Mouse (Mus musculus) kidney, adult 2 months (tissue): ENCODE results near the gene Slc16a9. TPM values are rescaled to one million over a fixed set of nuclear protein-coding genes. Genes with fewer than 3 reads are reported as not detected.

Experiments used
- DNase-seq: peaks from one replicate; pipeline ENCODE4 v3.0.0; 2021
- H3K27ac ChIP-seq: fragments of 200-500 bp; 2 replicates; pipeline ENCODE4 v1.5.1; 2012; ENCODE audit warnings: low read depth, low read length, control low read depth, inconsistent platforms; ENCODE audit not compliant: insufficient read depth
- H3K27me3 ChIP-seq: fragments of 200-500 bp; replicated peaks from 2 replicates; pipeline ENCODE4 v1.6.1; 2012; ENCODE audit warnings: mild to moderate bottlenecking, moderate library complexity, low read length, inconsistent platforms; ENCODE audit not compliant: control insufficient read depth, insufficient read depth
- H3K36me3 ChIP-seq: fragments of 200-500 bp; 2 replicates; pipeline ENCODE4 v1.6.1; 2012; ENCODE audit warnings: mild to moderate bottlenecking, moderate library complexity, low read length, inconsistent platforms; ENCODE audit not compliant: control insufficient read depth, insufficient read depth
- H3K4me1 ChIP-seq: fragments of 200-500 bp; 2 replicates; pipeline ENCODE4 v1.6.1; 2011; ENCODE audit warnings: low read length; ENCODE audit not compliant: control insufficient read depth, insufficient read depth
- H3K4me3 ChIP-seq: fragments of 200-500 bp; 2 replicates; pipeline ENCODE4 v1.5.1; 2011; ENCODE audit warnings: mild to moderate bottlenecking, low read depth, low read length, control low read depth; ENCODE audit not compliant: insufficient read depth
- CTCF ChIP-seq: fragments of 200-500 bp; conservative IDR thresholded peaks from 2 replicates; pipeline ENCODE4 v1.5.1; 2011; ENCODE audit warnings: low read depth, mild to moderate bottlenecking, control low read depth, low read length, moderate library complexity, mixed read lengths; ENCODE audit not compliant: insufficient read depth, insufficient read length
- POLR2A ChIP-seq: fragments of 200-500 bp; IDR thresholded peaks from one replicate; pipeline ENCODE4 v1.6.1; 2011; ENCODE audit warnings: low read depth, low read length, control low read depth
- WGBS: fragments of 180-500 bp; shearing (Covaris S2); methylation state at CpG from one replicate; pipeline ENCODE4 v1.1.7; 2018; 5-methylcytosine and 5-hydroxymethylcytosine counted together
- polyA plus RNA-seq: library from polyadenylated mRNA; depleted of rRNA; stranded (reverse); fragments of >200 nt; gene quantifications from 2 replicates; pipeline ENCODE4 v1.2.3, GENCODE M21; 2012

Slc16a9 gene
- polyA plus RNA-seq, 1 experiment, result 68.9 TPM

DNA sequence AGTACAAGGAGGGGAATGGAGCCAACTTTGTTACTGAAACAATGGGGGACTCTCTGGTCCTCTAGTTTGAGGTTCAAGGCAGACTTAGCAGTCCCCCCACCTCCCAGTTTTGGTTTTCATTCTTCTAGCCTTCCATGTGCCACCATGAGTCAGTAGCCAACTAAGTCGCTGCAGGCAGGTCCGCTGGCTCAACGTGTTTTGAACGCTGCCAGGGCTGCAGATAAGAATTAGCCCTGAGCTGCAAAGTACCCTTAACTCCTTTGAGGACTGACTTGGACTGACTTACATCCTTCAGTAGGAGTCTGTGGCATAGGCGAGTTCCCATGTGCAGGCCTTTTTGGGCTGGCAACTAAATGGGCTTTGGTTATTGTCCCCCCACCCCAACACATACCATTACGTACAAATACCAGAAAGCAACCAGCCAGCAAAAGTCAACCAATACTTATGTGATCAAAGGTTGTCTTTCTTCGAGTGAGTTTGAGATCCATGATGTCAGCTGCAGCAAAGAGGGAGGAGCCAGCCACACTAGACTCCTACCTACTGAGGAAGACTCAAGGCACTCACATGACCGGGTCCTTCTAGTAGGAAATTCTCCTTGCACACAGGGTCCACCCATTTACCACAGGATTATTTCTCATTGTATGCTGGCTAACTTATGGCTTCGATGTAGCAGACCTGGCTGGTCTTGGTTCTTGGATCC is 19.6 kb downstream of the Slc16a9 start:
- 72% methylated on average over 9 of the region's 9 CpGs for WGBS
- no peaks in the 10 kb centered on the region for H3K27me3 ChIP-seq
- no peaks in the 10 kb centered on the region for H3K36me3 ChIP-seq
- H3K4me1 ChIP-seq, result peaks cover 22% of the 10 kb centered on the region
- H3K4me3 ChIP-seq, result no peak overlapping the region
- TF ChIP-seq CTCF (no peak), POLR2A (no peak)
- peak; percentile 56 for DNase-seq
- H3K27ac ChIP-seq, result peak overlapping the region; percentile 34

- peaks cover 22% of the 10 kb centered on the region for H3K4me1 ChIP-seq
- no peak for TF ChIP-seq POLR2A
- TF ChIP-seq CTCF, result no peak
- DNase-seq, result no peak
- H3K4me3 ChIP-seq, result no peak overlapping the region
- H3K36me3 ChIP-seq, result no peaks in the 10 kb centered on the region
- WGBS, result 69% methylated on average over 6 of the region's 6 CpGs
- H3K27me3 ChIP-seq, result no peaks in the 10 kb centered on the region
- no peak overlapping the region for H3K27ac ChIP-seq
Measured at GRCm38 (mm10) chr10:70266501-70266900, 21.6 kb downstream of the Slc16a9 start.

DNA sequence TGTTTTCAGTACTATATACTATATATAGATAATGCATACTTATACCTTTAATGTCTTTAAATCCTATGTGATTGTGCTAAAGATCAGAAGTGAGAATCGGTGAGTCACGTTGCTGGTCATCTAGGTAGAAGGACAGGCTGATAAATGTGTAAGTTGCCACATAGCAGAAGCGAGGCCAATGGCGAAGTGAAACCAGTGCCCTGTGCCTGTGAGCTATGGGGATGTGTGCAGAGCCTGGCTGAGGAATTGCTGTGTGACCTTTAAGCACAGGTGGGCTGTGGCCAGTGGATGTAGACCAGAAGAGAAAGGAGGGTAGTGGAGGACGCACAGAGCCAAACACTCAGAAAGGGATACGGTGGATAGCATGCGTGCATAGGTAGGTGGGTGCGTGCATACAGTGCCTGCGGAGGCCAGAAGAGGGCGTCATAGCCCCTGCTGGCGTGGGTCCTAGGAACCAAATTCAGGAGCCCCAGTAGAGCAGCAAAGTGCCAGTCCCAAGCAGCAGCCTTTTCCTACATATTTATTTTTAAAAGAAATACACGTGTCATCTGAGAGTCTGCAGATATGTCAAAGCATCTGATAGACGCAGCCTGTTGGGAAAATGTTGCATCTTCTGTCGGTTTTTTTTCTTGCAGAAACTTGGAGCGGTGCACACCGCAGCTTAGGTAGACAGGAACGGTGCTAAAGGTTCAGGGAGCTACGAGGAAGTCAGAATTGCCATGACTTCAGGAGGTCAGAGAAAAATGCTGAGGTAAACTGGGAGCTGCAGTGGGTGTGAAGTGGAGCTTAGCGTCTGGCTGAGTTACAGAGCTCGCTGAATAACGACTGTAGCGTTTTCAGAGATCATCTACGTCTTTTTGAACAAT is 23.9 kb downstream of the Slc16a9 start:
- peak; percentile 58 for DNase-seq
- Histone ChIP-seq H3K36me3 (no peaks in the 10 kb centered on the region), H3K27me3 (no peaks in the 10 kb centered on the region), H3K4me1 (peaks cover 8% of the 10 kb centered on the region; the same call in 1 of the 2 replicates), H3K4me3 (no peak overlapping the region), H3K27ac (no peak overlapping the region)
- TF ChIP-seq POLR2A (no peak), CTCF (no peak)
- 70% methylated on average over 23 of the region's 23 CpGs for WGBS

DNA sequence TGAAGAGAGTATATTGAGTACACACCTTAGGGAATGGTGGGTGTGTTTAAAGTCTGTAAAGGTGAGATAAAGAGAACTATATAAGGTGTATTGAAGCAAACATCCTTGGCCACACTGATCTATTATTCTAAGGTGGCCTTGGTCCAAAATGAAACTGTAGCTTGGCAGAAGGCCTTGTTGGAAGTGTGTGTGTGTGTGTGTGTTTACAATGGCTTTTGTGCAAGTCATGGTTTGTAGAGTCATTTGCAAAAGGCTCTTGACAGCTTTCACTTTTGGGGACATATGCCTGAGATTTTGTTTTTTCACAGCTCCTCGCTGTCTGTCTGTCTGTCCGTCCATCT is 24.5 kb downstream of the Slc16a9 start:
- Histone ChIP-seq H3K27me3 (no peaks in the 10 kb centered on the region), H3K4me1 (peaks cover 3% of the 10 kb centered on the region; the same call in 1 of the 2 replicates), H3K4me3 (no peak overlapping the region), H3K27ac (no peak overlapping the region), H3K36me3 (no peaks in the 10 kb centered on the region)
- TF ChIP-seq CTCF (no peak), POLR2A (no peak)
- WGBS, result 94% methylated on average over 2 of the region's 2 CpGs
- no peak for DNase-seq

GRCm38 (mm10) chr10:70276678-70277077 is 31.8 kb downstream of the Slc16a9 start:
- Histone ChIP-seq H3K4me1 (no peaks in the 10 kb centered on the region), H3K4me3 (no peak overlapping the region), H3K27ac (no peak overlapping the region), H3K36me3 (peaks cover 3% of the 10 kb centered on the region), H3K27me3 (no peaks in the 10 kb centered on the region)
- 67% methylated on average over 1 of the region's 1 CpGs for WGBS
- TF ChIP-seq POLR2A, result no peak
- TF ChIP-seq CTCF, result no peak; the same call in 1 of the 2 replicates
- DNase-seq, result no peak

DNA sequence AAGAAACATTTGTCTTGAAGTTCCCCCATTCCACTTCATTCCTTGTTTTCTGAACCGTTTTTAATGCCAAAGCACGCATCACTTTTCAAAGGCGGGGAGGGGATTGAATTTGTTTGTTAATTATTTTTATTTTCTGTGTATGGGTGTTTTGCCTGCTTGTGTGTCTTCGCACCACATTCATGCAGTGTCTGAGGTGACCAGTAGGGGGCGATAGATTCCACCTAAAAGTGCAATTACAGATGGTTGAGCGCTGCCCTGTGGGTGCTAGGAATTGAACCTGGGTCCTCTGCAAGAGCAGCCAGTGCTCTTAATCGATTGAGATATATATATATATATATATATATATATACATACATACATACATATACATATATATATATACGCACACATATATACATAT is 34.4 kb downstream of the Slc16a9 start:
- peaks cover 3% of the 10 kb centered on the region for H3K36me3 ChIP-seq
- 80% methylated on average over 8 of the region's 8 CpGs for WGBS
- no peak for TF ChIP-seq POLR2A
- peak; percentile 41 for TF ChIP-seq CTCF

GRCm38 (mm10) chr10:70287825-70288235 is 42.9 kb downstream of the Slc16a9 start:
- H3K4me3 ChIP-seq, result no peak overlapping the region
- H3K4me1 ChIP-seq, result peaks cover 14% of the 10 kb centered on the region; the same call in 1 of the 2 replicates
- no peak for TF ChIP-seq POLR2A
- TF ChIP-seq CTCF, result no peak
- H3K27me3 ChIP-seq, result no peaks in the 10 kb centered on the region
- WGBS, result 12% methylated on average over 9 of the region's 9 CpGs
- peak; percentile 85 for DNase-seq
- H3K27ac ChIP-seq, result no peak overlapping the region
- no peaks in the 10 kb centered on the region for H3K36me3 ChIP-seq

More for the DNA sequence above, 34.4 kb downstream of the Slc16a9 start:
- no peak for DNase-seq
- Histone ChIP-seq H3K27ac (no peak overlapping the region), H3K4me1 (no peaks in the 10 kb centered on the region), H3K27me3 (no peaks in the 10 kb centered on the region), H3K4me3 (no peak overlapping the region)
